Mouse (Mus musculus) G1E (cell line): ENCODE results near the gene 1700025F22Rik.

Source experiments
- CTCF ChIP-seq: IDR thresholded peaks from 2 replicates; pipeline ENCODE4 v1.5.1; 2012; ENCODE audit warnings: low read depth, low read length, inconsistent platforms, mixed read lengths
- GATA1 ChIP-seq: IDR thresholded peaks from 2 replicates; pipeline ENCODE4 v1.6.1; 2012; ENCODE audit warnings: borderline replicate concordance, low read length, inconsistent platforms, mixed read lengths
- GATA2 ChIP-seq: IDR thresholded peaks from 2 replicates; pipeline ENCODE4 v1.6.1; 2012; ENCODE audit warnings: low read depth, low read length, inconsistent platforms, borderline replicate concordance
- TAL1 ChIP-seq: conservative IDR thresholded peaks from 2 replicates; pipeline ENCODE4 v1.6.1; 2012; ENCODE audit warnings: low read depth, low read length, inconsistent platforms, mixed read lengths

- TF ChIP-seq CTCF (no peak), TAL1 (no peak), GATA1 (no peak), GATA2 (no peak)
Measured at GRCm38 (mm10) chr19:11184121-11184520, 19.0 kb upstream of the 1700025F22Rik start.
